Mouse (Mus musculus): Measurements from ENCODE around the gene Wls. TPM values are rescaled to one million over a fixed set of nuclear protein-coding genes. Genes with fewer than 3 reads are reported as not detected.

Wls gene
- polyA plus RNA-seq, 1 experiment from 2014 or later, result 128 TPM

DNA sequence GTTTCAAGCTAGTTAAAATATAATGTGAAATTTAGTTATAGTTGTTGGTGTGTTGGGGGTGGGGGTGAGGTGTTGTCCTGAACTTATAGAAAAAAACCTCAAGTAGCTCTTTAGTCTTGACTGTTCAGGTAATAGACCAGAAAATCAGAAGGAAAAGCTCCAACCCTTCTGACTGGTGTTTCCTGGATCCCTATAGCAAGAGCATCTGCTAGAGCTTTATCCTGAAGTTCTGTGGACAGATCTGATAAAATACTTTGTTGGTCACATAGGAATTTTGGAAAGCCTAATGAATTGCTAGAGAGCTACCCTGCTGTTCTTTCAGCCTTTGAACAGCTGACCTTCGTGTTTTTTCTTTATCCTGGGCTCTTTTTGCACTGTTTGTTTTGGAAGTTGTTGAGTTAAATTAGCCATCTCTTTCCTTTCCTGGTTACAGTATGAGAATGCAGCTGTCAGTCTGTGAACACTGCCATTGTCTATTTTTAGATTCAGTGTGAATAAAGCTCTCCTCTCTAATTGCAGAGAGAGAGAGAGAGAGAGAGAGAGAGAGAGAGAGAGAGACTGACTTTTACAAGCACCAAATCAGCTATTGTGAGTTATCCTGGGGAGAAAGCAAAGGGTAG is 46.4 kb downstream of the Wls start:
- Histone ChIP-seq H3K36me3 (ENCODE audit: control insufficient read depth, insufficient read depth, low read length) (no peaks in the 10 kb centered on the region), H3K4me2 (peak overlapping the region; percentile 43), H3K9me3 (replicated peaks; ENCODE audit: control insufficient read depth, low read length) (no peaks in the 10 kb centered on the region), H3K27me3 (ENCODE audit: control insufficient read depth, insufficient read depth, low read length) (no peaks in the 10 kb centered on the region), H3K4me1 (ENCODE audit: control insufficient read depth, insufficient read depth, low read length) (peaks cover 30% of the 10 kb centered on the region), H3K9ac (ENCODE audit: low read depth, low read length) (no peak overlapping the region), H3K4me3 (ENCODE audit: low read depth, low read length) (no peak overlapping the region), H3K27ac (ENCODE audit: low read depth, low read length) (peak overlapping the region; percentile 84)
- whole genome bisulfite sequencing (ENCODE audit: insufficient replicate concordance), result 13% methylated on average over 1 of the region's 1 CpGs
- ATAC-seq (replicated peaks; ENCODE audit: insufficient number of reproducible peaks, low FRiP score, low TSS enrichment), result no peak

DNA sequence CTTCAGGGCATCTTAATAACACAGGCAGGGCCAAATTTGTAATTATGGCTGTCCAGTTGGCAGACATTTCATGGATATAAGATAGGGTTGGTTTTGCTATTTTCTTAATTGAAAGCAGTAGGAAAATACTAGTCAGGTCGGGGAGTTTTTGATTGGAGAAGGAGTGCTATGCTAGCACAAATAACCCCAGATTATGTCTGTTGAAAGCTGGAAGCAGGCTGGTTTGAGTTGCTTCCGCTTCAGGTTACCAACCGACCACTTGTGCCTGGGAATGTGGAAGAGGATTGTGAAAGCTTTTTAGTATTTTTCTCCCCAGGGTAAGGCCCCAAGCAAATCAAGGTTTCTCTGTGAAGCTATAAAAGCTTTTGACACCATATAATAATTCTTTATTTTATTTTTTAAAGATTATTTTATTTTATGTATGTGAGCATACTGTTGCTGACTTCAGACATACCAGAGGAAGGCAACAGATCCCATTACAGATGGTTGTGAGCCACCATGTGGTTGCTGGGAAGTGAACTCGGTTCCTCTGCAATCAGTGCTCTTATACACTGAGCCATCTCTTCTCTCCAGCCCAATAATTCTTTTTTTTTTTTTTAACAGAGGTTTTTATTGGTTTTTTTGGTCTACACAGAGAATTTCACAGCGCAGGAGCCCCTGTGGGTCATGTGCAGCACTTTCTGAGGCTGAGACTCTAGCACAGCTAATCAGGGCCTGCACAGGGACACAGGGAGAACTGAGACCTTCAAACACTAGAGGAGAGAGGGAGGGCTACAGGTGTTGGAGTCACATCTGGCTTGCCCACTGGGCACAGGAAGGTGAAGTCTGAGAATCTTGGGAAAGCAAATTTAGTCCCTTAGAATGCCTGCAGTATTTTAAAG is 50.9 kb downstream of the Wls start:
- Histone ChIP-seq H3K4me2 (no peak overlapping the region), H3K4me1 (ENCODE audit: control insufficient read depth, insufficient read depth, low read length) (peaks cover 8% of the 10 kb centered on the region), H3K36me3 (ENCODE audit: control insufficient read depth, insufficient read depth, low read length) (no peaks in the 10 kb centered on the region), H3K27ac (ENCODE audit: low read depth, low read length) (no peak overlapping the region), H3K4me3 (ENCODE audit: low read depth, low read length) (no peak overlapping the region), H3K27me3 (ENCODE audit: control insufficient read depth, insufficient read depth, low read length) (no peaks in the 10 kb centered on the region), H3K9me3 (replicated peaks; ENCODE audit: control insufficient read depth, low read length) (no peaks in the 10 kb centered on the region), H3K9ac (ENCODE audit: low read depth, low read length) (no peak overlapping the region)
- WGBS (ENCODE audit: insufficient replicate concordance), result 73% methylated on average over 5 of the region's 5 CpGs
- ATAC-seq (replicated peaks; ENCODE audit: insufficient number of reproducible peaks, low FRiP score, low TSS enrichment), result no peak

DNA sequence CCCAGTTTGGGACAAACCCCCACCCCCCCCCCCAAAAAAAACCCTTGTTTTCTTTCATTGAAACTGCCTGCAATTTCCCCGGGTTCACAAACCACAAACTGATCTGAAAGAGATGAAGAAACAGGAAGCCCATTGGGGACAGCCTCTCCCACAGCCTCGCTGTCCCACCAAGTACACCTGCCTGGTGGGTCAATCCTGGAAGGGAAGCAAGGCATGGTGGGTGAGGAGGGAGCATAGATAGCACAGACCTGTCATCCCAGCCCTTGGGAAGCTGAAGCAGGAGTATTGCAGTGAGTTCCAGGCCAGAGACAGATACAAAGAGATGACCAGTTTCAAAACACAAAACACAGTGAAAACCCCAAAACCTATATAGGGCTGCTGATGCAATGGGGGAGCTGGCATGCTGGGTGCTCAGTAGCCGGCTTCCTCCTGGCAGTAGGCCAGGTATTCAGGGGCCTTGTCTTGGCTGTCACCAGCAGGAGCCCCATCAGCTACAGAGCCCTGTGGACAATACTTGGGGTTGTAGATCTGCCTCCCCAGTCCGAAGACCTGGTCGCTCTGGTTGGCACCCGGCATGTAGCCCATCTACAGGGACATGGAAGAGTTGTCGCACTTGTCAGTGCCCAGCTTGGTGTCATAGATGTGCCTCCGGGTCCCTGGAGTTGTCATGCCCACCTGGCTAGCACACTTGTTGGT is 51.7 kb downstream of the Wls start:
- no peaks in the 10 kb centered on the region for H3K9me3 ChIP-seq (replicated peaks; ENCODE audit: control insufficient read depth, low read length)
- 85% methylated on average over 8 of the region's 8 CpGs for WGBS (ENCODE audit: insufficient replicate concordance)

DNA sequence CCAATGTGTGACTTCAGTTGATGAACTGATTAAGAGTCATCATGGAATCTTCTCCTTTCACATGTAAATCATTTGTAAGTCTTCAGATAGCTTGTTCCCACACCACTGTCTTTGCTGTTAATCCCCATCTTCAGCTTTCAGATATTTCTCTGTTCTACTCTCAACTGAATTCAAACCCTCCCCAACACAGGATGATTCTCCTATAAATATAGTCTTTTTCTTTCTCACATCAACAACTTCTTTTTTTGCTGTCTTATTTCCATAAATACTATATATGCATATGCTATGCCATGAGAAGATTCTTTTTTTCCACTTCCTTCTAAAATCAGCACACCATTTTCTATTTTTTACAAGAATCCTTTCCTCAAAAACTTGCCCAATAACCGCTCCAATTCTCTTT is 67.9 kb downstream of the Wls start:
- Histone ChIP-seq H3K27ac (ENCODE audit: low read depth, low read length) (no peak overlapping the region), H3K4me2 (no peak overlapping the region), H3K4me3 (ENCODE audit: low read depth, low read length) (no peak overlapping the region), H3K36me3 (ENCODE audit: control insufficient read depth, insufficient read depth, low read length) (peaks cover 10% of the 10 kb centered on the region; the same call in 1 of the 2 replicates), H3K9me3 (replicated peaks; ENCODE audit: control insufficient read depth, low read length) (no peaks in the 10 kb centered on the region), H3K27me3 (ENCODE audit: control insufficient read depth, insufficient read depth, low read length) (no peaks in the 10 kb centered on the region), H3K9ac (ENCODE audit: low read depth, low read length) (no peak overlapping the region), H3K4me1 (ENCODE audit: control insufficient read depth, insufficient read depth, low read length) (no peaks in the 10 kb centered on the region)
- ATAC-seq (replicated peaks; ENCODE audit: insufficient number of reproducible peaks, low FRiP score, low TSS enrichment), result no peak
- WGBS (ENCODE audit: insufficient replicate concordance), result 88% methylated on average over 1 of the region's 1 CpGs

More for the DNA sequence above, 51.7 kb downstream of the Wls start:
- Histone ChIP-seq H3K4me3 (ENCODE audit: low read depth, low read length) (no peak overlapping the region), H3K27me3 (ENCODE audit: control insufficient read depth, insufficient read depth, low read length) (no peaks in the 10 kb centered on the region), H3K9ac (ENCODE audit: low read depth, low read length) (no peak overlapping the region), H3K36me3 (ENCODE audit: control insufficient read depth, insufficient read depth, low read length) (no peaks in the 10 kb centered on the region), H3K4me1 (ENCODE audit: control insufficient read depth, insufficient read depth, low read length) (peaks cover under 1% of the 10 kb centered on the region; the same call in 1 of the 2 replicates), H3K27ac (ENCODE audit: low read depth, low read length) (no peak overlapping the region), H3K4me2 (no peak overlapping the region)
- ATAC-seq (replicated peaks; ENCODE audit: insufficient number of reproducible peaks, low FRiP score, low TSS enrichment), result no peak; the same call in 1 of the 2 replicates

DNA sequence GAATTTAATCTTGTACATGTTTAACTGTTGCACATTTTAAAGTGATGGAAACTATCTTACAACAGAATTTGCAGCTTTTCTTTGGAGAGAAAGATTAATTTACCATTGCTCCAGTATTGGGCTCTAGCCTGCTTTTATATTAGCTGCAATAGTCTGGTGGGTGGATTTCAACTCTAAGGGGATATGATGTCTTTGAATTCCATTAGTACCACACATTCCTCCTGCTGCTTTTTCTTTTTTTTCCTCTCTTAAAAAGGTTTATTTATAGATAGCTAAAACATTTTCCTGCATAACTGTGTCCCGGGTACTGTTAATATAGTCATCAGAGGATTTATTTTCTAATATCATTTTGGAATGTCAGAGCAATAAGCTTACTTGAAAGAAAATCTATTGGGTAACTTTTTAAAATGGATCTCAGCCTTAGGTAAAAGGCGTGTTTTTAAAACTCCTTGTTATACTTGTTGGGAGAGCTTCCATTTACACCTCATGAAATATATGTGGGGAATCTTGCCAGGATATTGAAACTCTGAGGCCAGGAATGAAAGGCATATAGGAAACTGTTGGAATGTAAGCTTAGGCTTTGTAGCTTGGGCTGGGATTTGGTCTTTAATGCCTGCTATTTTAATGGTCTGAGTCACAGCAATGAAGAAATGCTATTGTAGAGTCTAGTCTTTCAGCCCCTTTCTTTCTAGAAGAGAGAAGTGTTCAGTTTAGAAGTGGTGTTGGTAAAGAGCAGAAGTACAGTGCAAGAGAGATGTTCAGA is 78.0 kb downstream of the Wls start:
- H3K27ac ChIP-seq (ENCODE audit: low read depth, low read length), result no peak overlapping the region
- ATAC-seq (replicated peaks; ENCODE audit: insufficient number of reproducible peaks, low FRiP score, low TSS enrichment), result no peak

More for the DNA sequence above, 78.0 kb downstream of the Wls start:
- no peak overlapping the region for H3K4me2 ChIP-seq
- H3K36me3 ChIP-seq (ENCODE audit: control insufficient read depth, insufficient read depth, low read length), result 0 out of 2 replicates have a peak, but pooled peaks cover 8% of the 10 kb centered on the region
- H3K27me3 ChIP-seq (ENCODE audit: control insufficient read depth, insufficient read depth, low read length), result no peaks in the 10 kb centered on the region
- H3K9ac ChIP-seq (ENCODE audit: low read depth, low read length), result no peak overlapping the region
- H3K9me3 ChIP-seq (replicated peaks; ENCODE audit: control insufficient read depth, low read length), result no peaks in the 10 kb centered on the region
- 0 out of 2 replicates have a peak, but pooled peaks cover 2% of the 10 kb centered on the region for H3K4me1 ChIP-seq (ENCODE audit: control insufficient read depth, insufficient read depth, low read length)
- H3K4me3 ChIP-seq (ENCODE audit: low read depth, low read length), result no peak overlapping the region
- 68% methylated on average over 2 of the region's 2 CpGs for WGBS (ENCODE audit: insufficient replicate concordance)

Other genes with a start within 250 kb of the Wls start
- not detected in 2 replicates for gene Rpe65, start 240.5 kb upstream of the Wls start, polyA plus RNA-seq (2014; fragmentation: Nextera tagmentation; extraction: Ambion mirVana)

Data from heart, embryonic 11.5 days (tissue).